Mouse (Mus musculus) G1E (cell line): Measurements from ENCODE around the gene Snw1.

Experiments
- CTCF ChIP-seq: IDR thresholded peaks from 2 replicates; pipeline ENCODE4 v1.5.1; 2012; ENCODE audit warnings: low read depth, low read length, inconsistent platforms, mixed read lengths
- POLR2AphosphoS5 ChIP-seq: IDR thresholded peaks from 2 replicates; pipeline ENCODE4 v1.6.1; 2012; ENCODE audit warnings: low read depth, low read length, inconsistent platforms; ENCODE audit not compliant: insufficient replicate concordance
- TAL1 ChIP-seq: conservative IDR thresholded peaks from 2 replicates; pipeline ENCODE4 v1.6.1; 2012; ENCODE audit warnings: low read depth, low read length, inconsistent platforms, mixed read lengths

DNA sequence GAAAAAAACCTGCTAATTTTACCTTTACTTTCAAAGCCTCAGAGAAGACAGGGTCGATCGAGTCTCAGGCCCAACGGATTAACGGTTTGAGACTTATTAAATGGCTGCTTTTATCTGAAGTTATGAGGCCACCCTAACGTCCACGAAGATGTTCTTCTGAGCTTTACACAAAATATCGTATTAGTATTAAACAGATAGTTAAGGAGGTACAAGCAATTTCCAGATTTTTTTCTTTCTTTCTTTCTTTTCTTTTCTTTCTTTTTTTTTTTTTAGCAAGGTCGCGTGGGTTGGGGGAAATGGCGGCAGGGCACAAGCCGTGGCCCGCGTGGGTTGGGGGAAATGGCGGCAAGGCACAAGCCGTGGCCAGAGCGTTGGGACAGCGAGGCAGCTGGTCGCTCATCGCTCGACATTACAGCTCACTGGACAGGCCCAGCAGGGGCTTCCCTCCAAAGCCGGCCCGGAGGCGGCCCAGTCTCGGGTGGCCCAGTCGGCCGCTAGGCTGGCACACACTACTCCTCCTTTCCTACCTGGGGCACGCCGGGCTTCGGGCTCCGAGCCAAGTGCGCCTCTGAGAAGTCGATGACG is 28.9 kb downstream of the Snw1 start:
- TF ChIP-seq CTCF, result no peak
- TF ChIP-seq POLR2AphosphoS5, result no peak
- TF ChIP-seq TAL1, result no peak
